Comparison of ENCODE assay signal across 10 mouse cellular contexts in the genomic region with DNA sequence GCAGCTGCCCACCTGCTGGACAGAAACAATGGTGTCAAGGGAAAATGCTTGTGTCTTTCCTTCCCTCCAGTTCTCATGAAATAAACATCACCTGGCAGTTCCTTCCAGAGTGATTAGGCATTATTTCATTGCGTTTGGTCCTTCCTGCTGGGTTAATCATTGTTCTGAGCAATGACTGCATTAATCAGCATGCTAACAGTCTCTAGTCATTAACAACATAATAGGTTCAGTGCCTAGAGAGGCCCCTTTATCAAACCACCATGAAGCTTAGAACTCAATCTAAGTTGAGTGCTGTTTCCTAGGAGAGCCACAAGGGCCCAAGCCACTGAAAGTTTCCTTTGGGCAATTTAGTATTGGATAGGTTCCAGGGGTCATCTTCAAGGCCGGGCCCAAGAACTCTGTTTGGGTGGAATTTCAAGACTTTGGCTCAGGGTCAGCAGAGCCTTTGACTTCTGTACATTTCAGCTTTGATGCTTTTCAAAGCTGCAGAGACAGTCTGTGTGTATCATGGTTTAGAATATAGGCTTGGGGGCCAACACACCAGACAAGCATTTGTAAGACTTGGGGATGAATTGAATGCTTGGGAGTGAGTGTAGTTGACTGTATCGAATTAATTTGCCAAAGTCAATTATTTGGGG.
DNase-seq lines count a peak whose midpoint lies in the region; ATAC-seq and TF ChIP-seq lines count a peak whose summit lies in the region.
"Had no signal": no experiment of that assay in that cellular context is flagged by ENCODE, and none has a peak within 500 bp of the region (broad histone marks: within the 10 kb centered on the region; RNA-seq: fewer than 3 reads in every experiment).

No protein-coding gene starts in this region.

- H3K4me2 ChIP-seq in midbrain, embryonic 14.5 days (ENCODE audit: low read length): no peak overlapping the region
- no peak overlapping the region for H3K4me2 ChIP-seq in midbrain, embryonic 15.5 days
- no peak overlapping the region for H3K4me2 ChIP-seq in forebrain, embryonic 15.5 days (replicated peaks)
- no peak overlapping the region for H3K4me2 ChIP-seq in intestine, postnatal 0 days (replicated peaks; ENCODE audit: low read depth)
- no peak overlapping the region for H3K4me2 ChIP-seq in neural tube, embryonic 15.5 days
- H3K4me2 ChIP-seq: limb, embryonic 12.5 days had no signal

- H3K4me3 ChIP-seq in midbrain, embryonic 14.5 days (replicated peaks; ENCODE audit: low read depth, low read length): no peak overlapping the region
- H3K4me3 ChIP-seq in midbrain, embryonic 15.5 days: no peak overlapping the region
- no peak overlapping the region for H3K4me3 ChIP-seq in forebrain, embryonic 15.5 days
- H3K4me3 ChIP-seq in intestine, postnatal 0 days (ENCODE audit: low read depth, low read length): no peak overlapping the region
- H3K4me3 ChIP-seq in neural tube, embryonic 15.5 days (replicated peaks): no peak overlapping the region
- H3K4me3 ChIP-seq: limb, embryonic 12.5 days had no signal

- WGBS in midbrain, embryonic 14.5 days: 49% methylated on average over 3 of the region's 3 CpGs
- WGBS in midbrain, embryonic 15.5 days: 48% methylated on average over 3 of the region's 3 CpGs
- WGBS in forebrain, embryonic 15.5 days: 26% methylated on average over 3 of the region's 3 CpGs
- 48% methylated on average over 3 of the region's 3 CpGs for WGBS in intestine, postnatal 0 days
- WGBS in neural tube, embryonic 15.5 days: 26% methylated on average over 3 of the region's 3 CpGs

- no peak for TF ChIP-seq CTCF in intestine, postnatal 0 days (IDR thresholded peaks at IDR 0.05; ENCODE audit: low read depth)

- no peak for ATAC-seq in midbrain, embryonic 14.5 days (ENCODE audit: low FRiP score, low TSS enrichment)
- no peak for ATAC-seq in midbrain, embryonic 15.5 days (replicated peaks)
- ATAC-seq in forebrain, embryonic 15.5 days (replicated peaks): peak; percentile 56
- peak; percentile 53; the same call in 1 of the 2 replicates for ATAC-seq in intestine, postnatal 0 days
- ATAC-seq in neural tube, embryonic 15.5 days (ENCODE audit: low FRiP score): peak; percentile 60; the same call in 1 of the 2 replicates
- ATAC-seq: lung, postnatal 0 days had no signal

- DNase-seq in midbrain, embryonic 14.5 days: peak; percentile 32
- DNase-seq in heart, adult 11 months: no peak
- DNase-seq in thymus, postnatal 36 days: no peak
- DNase-seq: cerebellum, adult 11-12 months had no signal

- no peaks in the 10 kb centered on the region; the same call in 1 of the 2 replicates for H3K27me3 ChIP-seq in midbrain, embryonic 14.5 days (ENCODE audit: control insufficient read depth, insufficient read depth, low read length)
- 0 out of 2 replicates have a peak, but pooled peaks cover 4% of the 10 kb centered on the region for H3K27me3 ChIP-seq in midbrain, embryonic 15.5 days (replicated peaks)
- H3K27me3 ChIP-seq in forebrain, embryonic 15.5 days: no peaks in the 10 kb centered on the region
- H3K27me3 ChIP-seq in intestine, postnatal 0 days (replicated peaks; ENCODE audit: control insufficient read depth, insufficient read depth, low read length): no peaks in the 10 kb centered on the region
- H3K27me3 ChIP-seq in neural tube, embryonic 15.5 days (replicated peaks): peaks cover 32% of the 10 kb centered on the region
- H3K27me3 ChIP-seq: limb, embryonic 12.5 days had no signal

- no peaks in the 10 kb centered on the region for H3K9me3 ChIP-seq in midbrain, embryonic 14.5 days (ENCODE audit: control insufficient read depth, low read length)
- no peaks in the 10 kb centered on the region for H3K9me3 ChIP-seq in midbrain, embryonic 15.5 days
- no peaks in the 10 kb centered on the region for H3K9me3 ChIP-seq in forebrain, embryonic 15.5 days
- H3K9me3 ChIP-seq in intestine, postnatal 0 days (ENCODE audit: control insufficient read depth): no peaks in the 10 kb centered on the region
- no peaks in the 10 kb centered on the region for H3K9me3 ChIP-seq in neural tube, embryonic 15.5 days (replicated peaks)
- H3K9me3 ChIP-seq: limb, embryonic 12.5 days had no signal

- H3K9ac ChIP-seq in midbrain, embryonic 14.5 days (replicated peaks; ENCODE audit: low read length): no peak overlapping the region
- H3K9ac ChIP-seq in midbrain, embryonic 15.5 days: no peak overlapping the region
- H3K9ac ChIP-seq in forebrain, embryonic 15.5 days (replicated peaks): no peak overlapping the region
- H3K9ac ChIP-seq in intestine, postnatal 0 days (ENCODE audit: low read depth, low read length): no peak overlapping the region
- no peak overlapping the region for H3K9ac ChIP-seq in neural tube, embryonic 15.5 days (replicated peaks)
- H3K9ac ChIP-seq: limb, embryonic 12.5 days had no signal

- H3K4me1 ChIP-seq in midbrain, embryonic 14.5 days (ENCODE audit: control insufficient read depth, insufficient read depth, low read length): no peaks in the 10 kb centered on the region
- H3K4me1 ChIP-seq in midbrain, embryonic 15.5 days: peaks cover 2% of the 10 kb centered on the region; the same call in 1 of the 2 replicates
- peaks cover 23% of the 10 kb centered on the region for H3K4me1 ChIP-seq in forebrain, embryonic 15.5 days
- 0 out of 2 replicates have a peak, but pooled peaks cover 6% of the 10 kb centered on the region for H3K4me1 ChIP-seq in intestine, postnatal 0 days (replicated peaks; ENCODE audit: control insufficient read depth, insufficient read depth, low read length)
- peaks cover 13% of the 10 kb centered on the region for H3K4me1 ChIP-seq in neural tube, embryonic 15.5 days

- H3K27ac ChIP-seq in midbrain, embryonic 14.5 days (replicated peaks; ENCODE audit: low read depth, low read length): no peak overlapping the region
- no peak overlapping the region for H3K27ac ChIP-seq in midbrain, embryonic 15.5 days
- H3K27ac ChIP-seq in forebrain, embryonic 15.5 days (replicated peaks): no peak overlapping the region
- no peak overlapping the region for H3K27ac ChIP-seq in intestine, postnatal 0 days (ENCODE audit: low read depth, low read length)
- H3K27ac ChIP-seq in neural tube, embryonic 15.5 days (replicated peaks): no peak overlapping the region
- H3K27ac ChIP-seq: limb, embryonic 12.5 days had no signal

- no peaks in the 10 kb centered on the region for H3K36me3 ChIP-seq in midbrain, embryonic 14.5 days (ENCODE audit: control insufficient read depth, insufficient read depth, low read length)
- no peaks in the 10 kb centered on the region for H3K36me3 ChIP-seq in midbrain, embryonic 15.5 days (replicated peaks)
- no peaks in the 10 kb centered on the region for H3K36me3 ChIP-seq in forebrain, embryonic 15.5 days
- H3K36me3 ChIP-seq in intestine, postnatal 0 days (ENCODE audit: control insufficient read depth, insufficient read depth): no peaks in the 10 kb centered on the region
- no peaks in the 10 kb centered on the region for H3K36me3 ChIP-seq in neural tube, embryonic 15.5 days
- H3K36me3 ChIP-seq: limb, embryonic 12.5 days had no signal

Comparison
In these comparisons a context has a peak if more than half of its experiments do, and no peak if none do; other contexts are left out.
1. ATAC-seq: peak in forebrain, embryonic 15.5 days (single experiment), intestine, postnatal 0 days (single experiment) and neural tube, embryonic 15.5 days (single experiment); none in midbrain, embryonic 14.5 days (single experiment) and midbrain, embryonic 15.5 days (single experiment).